Mouse (Mus musculus) G1E (cell line): ENCODE measurements around the gene Kif11.

Experiments used
- CTCF ChIP-seq: IDR thresholded peaks from 2 replicates; pipeline ENCODE4 v1.5.1; 2012; ENCODE audit warnings: low read depth, low read length, inconsistent platforms, mixed read lengths
- GATA1 ChIP-seq: IDR thresholded peaks from 2 replicates; pipeline ENCODE4 v1.6.1; 2012; ENCODE audit warnings: borderline replicate concordance, low read length, inconsistent platforms, mixed read lengths

DNA sequence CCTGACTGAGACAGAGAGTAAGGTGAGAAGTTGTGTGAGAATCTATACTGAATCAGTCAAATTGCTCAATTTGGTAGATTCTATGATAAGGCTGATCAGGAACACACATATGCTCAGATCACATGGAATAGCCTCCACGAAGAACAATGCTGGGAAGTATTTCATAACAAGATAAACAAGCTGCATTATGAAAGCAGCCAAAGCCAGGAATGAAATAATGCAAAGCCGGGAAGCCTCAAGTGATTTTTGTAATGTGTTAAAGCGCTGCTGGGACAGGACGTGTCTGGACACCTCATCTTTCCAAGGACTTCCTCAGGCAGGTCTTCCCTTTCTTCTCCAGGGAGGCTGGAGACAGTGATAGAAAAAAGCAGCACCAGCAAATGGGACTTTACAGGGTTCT, 43.5 kb upstream of the Kif11 start:
- no peak for TF ChIP-seq GATA1
- TF ChIP-seq CTCF, result no peak
